Comparison of ENCODE assay signal across 7 mouse cellular contexts in the genomic region with DNA sequence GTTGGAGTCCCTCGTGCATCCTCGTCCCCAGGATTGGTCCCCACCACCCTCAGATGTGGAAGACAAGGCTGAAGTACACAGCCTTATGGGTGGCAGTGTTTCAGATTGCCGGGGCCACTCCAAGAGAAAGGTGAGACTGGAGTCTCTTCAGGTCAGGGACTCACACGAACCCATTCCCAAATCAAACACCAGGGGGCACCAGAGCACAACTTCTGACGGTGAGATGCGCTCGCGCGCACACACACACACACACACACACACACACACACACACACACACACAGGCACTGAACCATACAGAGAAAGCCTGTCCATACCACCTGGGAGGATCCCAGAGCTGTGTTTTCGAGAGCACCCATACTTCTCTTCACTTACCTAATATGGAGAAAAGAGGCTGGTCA. TPM values are rescaled to one million over a fixed set of nuclear protein-coding genes. Genes with fewer than 3 reads are reported as not detected.
DNase-seq lines count a peak whose midpoint lies in the region; ATAC-seq and TF ChIP-seq lines count a peak whose summit lies in the region.

No protein-coding gene starts in this region.

- no peaks in the 10 kb centered on the region for H3K9me3 ChIP-seq in intestine, embryonic 15.5 days
- H3K9me3 ChIP-seq in midbrain, embryonic 10.5 days (replicated peaks) = no peaks in the 10 kb centered on the region

- intact Hi-C loops in gastrocnemius, adult 2 months (cut with DNase I) = loop anchor here (1.0 to 5.0 kb wide), 3 partner anchors 32 to 149 kb away; no protein-coding TSS in a partner anchor
- intact Hi-C loops in left cerebral cortex, postnatal 14 days (cut with DNase I) = loop anchor here (2.0 to 5.0 kb wide), 2 partner anchors 34 to 55 kb away; no protein-coding TSS in a partner anchor

- 6% methylated on average over 10 of the region's 10 CpGs for WGBS in intestine, embryonic 15.5 days
- 5% methylated on average over 10 of the region's 10 CpGs for whole genome bisulfite sequencing in midbrain, embryonic 10.5 days

- peak; percentile 56 for ATAC-seq in intestine, embryonic 15.5 days

- no peak overlapping the region for H3K4me3 ChIP-seq in gastrocnemius, adult 2 months
- H3K4me3 ChIP-seq in intestine, embryonic 15.5 days (replicated peaks) = no peak overlapping the region
- no peak overlapping the region for H3K4me3 ChIP-seq in midbrain, embryonic 10.5 days

- H3K4me2 ChIP-seq in intestine, embryonic 15.5 days (replicated peaks) = no peak overlapping the region

- no peak overlapping the region for H3K9ac ChIP-seq in intestine, embryonic 15.5 days

- peak; percentile 73 for TF ChIP-seq CTCF in gastrocnemius, adult 2 months (IDR thresholded peaks at IDR 0.05)

- H3K4me1 ChIP-seq in intestine, embryonic 15.5 days (replicated peaks) = no peaks in the 10 kb centered on the region
- H3K4me1 ChIP-seq in midbrain, embryonic 10.5 days = peaks cover 60% of the 10 kb centered on the region

- no peak overlapping the region for H3K27ac ChIP-seq in gastrocnemius, adult 2 months
- H3K27ac ChIP-seq in intestine, embryonic 15.5 days = no peak overlapping the region
- H3K27ac ChIP-seq in midbrain, embryonic 10.5 days (replicated peaks) = peak overlapping the region; percentile 78

- no peaks in the 10 kb centered on the region for H3K27me3 ChIP-seq in intestine, embryonic 15.5 days (replicated peaks)
- H3K27me3 ChIP-seq in midbrain, embryonic 10.5 days (ENCODE audit: low read depth, poor library complexity, severe bottlenecking) = peaks cover 43% of the 10 kb centered on the region

- peaks cover 10% of the 10 kb centered on the region for H3K36me3 ChIP-seq in intestine, embryonic 15.5 days
- H3K36me3 ChIP-seq in midbrain, embryonic 10.5 days = peaks cover 25% of the 10 kb centered on the region

- peak; percentile 70 for DNase-seq in T-cell, adult 2 months (ENCODE audit: low spot score)
- peak; percentile 91 to 96 for DNase-seq in cerebellum, postnatal 14 days
- peak; percentile 83 for DNase-seq in gastrocnemius, adult 2 months
- peak; percentile 80 to 86 for DNase-seq in left cerebral cortex, postnatal 14 days (ENCODE audit: low spot score in 2 of 2)
- DNase-seq in midbrain, embryonic 10.5 days (ENCODE audit: low spot score) = peak; percentile 83
- peak; percentile 62 for DNase-seq in skeletal muscle tissue, adult 2 months (ENCODE audit: low read depth, low spot score)

RNA-seq across cellular contexts. Expression of gene Igdcc3, which starts 7.2 kb away (rescaled TPM):
- total RNA-seq in gastrocnemius, adult 2 months (2021) = under 1 TPM; 0.17 to 0.18 TPM
- 0.99 and 1.4 TPM in 2 replicates for polyA plus RNA-seq in intestine, embryonic 15.5 days (2015; fragmentation: Nextera tagmentation; extraction: Ambion mirVana)
- 1 to 10 TPM; 2.8 to 3.8 TPM for total RNA-seq in left cerebral cortex, postnatal 14 days (2021)
- 334 and 450 TPM in 2 replicates for polyA plus RNA-seq in midbrain, embryonic 10.5 days (2016; fragmentation: Nextera tagmentation; extraction: Ambion mirVana)

RNA-seq across cellular contexts. Expression of gene Igdcc4, which starts 32.5 kb away (rescaled TPM):
- 10 to 100 TPM; 22.1 to 34.4 TPM for total RNA-seq in gastrocnemius, adult 2 months (2021)
- polyA plus RNA-seq in intestine, embryonic 15.5 days (2015; fragmentation: Nextera tagmentation; extraction: Ambion mirVana) = 21.1 and 22.7 TPM in 2 replicates
- total RNA-seq in left cerebral cortex, postnatal 14 days (2021) = 10 to 100 TPM; 20.5 to 26.1 TPM
- 8.9 and 12.6 TPM in 2 replicates for polyA plus RNA-seq in midbrain, embryonic 10.5 days (2016; fragmentation: Nextera tagmentation; extraction: Ambion mirVana)
